Comparison of ENCODE assay signal across 8 mouse cellular contexts in the genomic region with DNA sequence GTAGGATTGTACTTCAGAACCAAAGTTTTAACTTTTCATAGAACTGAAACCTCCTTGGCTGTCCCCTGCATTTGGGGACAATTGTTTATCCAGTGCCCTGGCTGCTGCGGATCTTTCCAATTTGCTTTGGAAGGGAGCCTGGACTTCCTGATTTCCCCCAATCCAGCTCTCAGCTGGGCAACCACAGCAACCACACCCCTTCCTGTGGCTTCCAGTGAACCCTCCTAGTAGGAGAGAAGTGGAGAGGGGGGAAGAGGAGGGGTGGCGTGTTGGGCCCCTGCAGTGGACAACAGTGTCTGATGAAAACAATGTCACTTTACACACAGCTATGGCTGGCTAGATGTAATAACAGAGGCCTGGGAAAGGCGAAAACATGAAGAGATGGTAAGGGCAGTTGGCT.
DNase-seq lines count a peak whose midpoint lies in the region; ATAC-seq and TF ChIP-seq lines count a peak whose summit lies in the region.

No protein-coding gene starts in this region.

- no peak overlapping the region for H3K4me2 ChIP-seq in forebrain, postnatal 0 days (ENCODE audit: low read depth)
- H3K4me2 ChIP-seq in forebrain, embryonic 13.5 days: no peak overlapping the region
- peak overlapping the region; percentile 7; the same call in 1 of the 2 replicates for H3K4me2 ChIP-seq in intestine, embryonic 14.5 days (ENCODE audit: low read length)
- H3K4me2 ChIP-seq in liver, embryonic 13.5 days: 0 out of 2 replicates have a peak overlapping the region, but pooled peaks have one; percentile 3

- TF ChIP-seq POLR2A in olfactory bulb, adult 2 months (IDR thresholded peaks at IDR 0.05; ENCODE audit: insufficient read depth, low read depth, low read length): no peak

- no peaks in the 10 kb centered on the region for H3K9me3 ChIP-seq in forebrain, postnatal 0 days (ENCODE audit: low read length)
- no peaks in the 10 kb centered on the region for H3K9me3 ChIP-seq in forebrain, embryonic 13.5 days (replicated peaks)
- no peaks in the 10 kb centered on the region for H3K9me3 ChIP-seq in intestine, embryonic 14.5 days (ENCODE audit: control insufficient read depth, low read length)
- H3K9me3 ChIP-seq in liver, embryonic 13.5 days (replicated peaks): no peaks in the 10 kb centered on the region

- H3K4me3 ChIP-seq in forebrain, postnatal 0 days (ENCODE audit: low read depth, low read length): no peak overlapping the region
- no peak overlapping the region for H3K4me3 ChIP-seq in forebrain, embryonic 13.5 days
- H3K4me3 ChIP-seq in intestine, embryonic 14.5 days (ENCODE audit: low read depth, low read length): no peak overlapping the region
- no peak overlapping the region for H3K4me3 ChIP-seq in liver, embryonic 13.5 days (replicated peaks)
- H3K4me3 ChIP-seq in olfactory bulb, adult 2 months (ENCODE audit: insufficient read depth, low read depth, low read length): no peak overlapping the region

- WGBS in forebrain, postnatal 0 days: 37% methylated on average over 3 of the region's 3 CpGs
- 42% methylated on average over 3 of the region's 3 CpGs for WGBS in forebrain, embryonic 13.5 days
- 33% methylated on average over 3 of the region's 3 CpGs for WGBS in intestine, embryonic 14.5 days
- WGBS in liver, embryonic 13.5 days (ENCODE audit: insufficient replicate concordance): 12% methylated on average over 3 of the region's 3 CpGs
- 50% methylated on average over 3 of the region's 3 CpGs for WGBS in olfactory bulb, adult 2 months

- no peak for TF ChIP-seq CTCF in forebrain, postnatal 0 days (IDR thresholded peaks at IDR 0.05; ENCODE audit: low read depth)
- TF ChIP-seq CTCF in olfactory bulb, adult 2 months (IDR thresholded peaks at IDR 0.05; ENCODE audit: insufficient read depth, low read depth, low read length): no peak

- intact Hi-C loops in gastrocnemius, postnatal 14 days (cut with DNase I; ENCODE audit: low total_unique reads): no loop called here

- no peaks in the 10 kb centered on the region for H3K27me3 ChIP-seq in forebrain, postnatal 0 days (ENCODE audit: insufficient read depth, low read length)
- H3K27me3 ChIP-seq in forebrain, embryonic 13.5 days: no peaks in the 10 kb centered on the region
- H3K27me3 ChIP-seq in intestine, embryonic 14.5 days (replicated peaks; ENCODE audit: control insufficient read depth, insufficient read depth, low read length): no peaks in the 10 kb centered on the region
- H3K27me3 ChIP-seq in liver, embryonic 13.5 days: no peaks in the 10 kb centered on the region

- H3K36me3 ChIP-seq in forebrain, postnatal 0 days (ENCODE audit: insufficient read depth): no peaks in the 10 kb centered on the region
- no peaks in the 10 kb centered on the region for H3K36me3 ChIP-seq in forebrain, embryonic 13.5 days (ENCODE audit: poor library complexity, severe bottlenecking)
- H3K36me3 ChIP-seq in intestine, embryonic 14.5 days (ENCODE audit: control insufficient read depth, insufficient read depth, low read length): no peaks in the 10 kb centered on the region
- no peaks in the 10 kb centered on the region for H3K36me3 ChIP-seq in liver, embryonic 13.5 days

- DNase-seq in forebrain, postnatal 0 days: no peak
- DNase-seq in gastrocnemius, postnatal 14 days: peak; percentile 61
- DNase-seq in intestine, embryonic 14.5 days (ENCODE audit: low spot score): no peak
- DNase-seq in liver, embryonic 13.5 days: no peak
- DNase-seq in cerebellum, postnatal 25 days: no peak
- DNase-seq in natural killer cell, adult 2 months (ENCODE audit: low spot score in 2 of 2): no peak

- H3K4me1 ChIP-seq in forebrain, postnatal 0 days (ENCODE audit: insufficient read depth): peaks cover 12% of the 10 kb centered on the region; the same call in 1 of the 2 replicates
- peaks cover 28% of the 10 kb centered on the region for H3K4me1 ChIP-seq in forebrain, embryonic 13.5 days
- peaks cover 25% of the 10 kb centered on the region for H3K4me1 ChIP-seq in intestine, embryonic 14.5 days (replicated peaks; ENCODE audit: control insufficient read depth, insufficient read depth, low read length)
- H3K4me1 ChIP-seq in liver, embryonic 13.5 days (replicated peaks): peaks cover 91% of the 10 kb centered on the region
- peaks cover 10% of the 10 kb centered on the region for H3K4me1 ChIP-seq in olfactory bulb, adult 2 months (ENCODE audit: control insufficient read depth, insufficient read depth, low read length)

- 0 out of 2 replicates have a peak overlapping the region, but pooled peaks have one; percentile 9 for H3K27ac ChIP-seq in forebrain, postnatal 0 days (ENCODE audit: low read depth, low read length)
- no peak overlapping the region for H3K27ac ChIP-seq in forebrain, embryonic 13.5 days
- H3K27ac ChIP-seq in intestine, embryonic 14.5 days (ENCODE audit: low read depth): peak overlapping the region; percentile 79
- H3K27ac ChIP-seq in liver, embryonic 13.5 days: peak overlapping the region; percentile 59
- H3K27ac ChIP-seq in olfactory bulb, adult 2 months (ENCODE audit: insufficient read depth, low read depth, low read length): 0 out of 2 replicates have a peak overlapping the region, but pooled peaks have one; percentile 28

- H3K9ac ChIP-seq in forebrain, postnatal 0 days: no peak overlapping the region
- no peak overlapping the region for H3K9ac ChIP-seq in forebrain, embryonic 13.5 days
- no peak overlapping the region for H3K9ac ChIP-seq in intestine, embryonic 14.5 days (ENCODE audit: low read length)
- 0 out of 2 replicates have a peak overlapping the region, but pooled peaks have one; percentile 2 for H3K9ac ChIP-seq in liver, embryonic 13.5 days

- ATAC-seq in forebrain, postnatal 0 days: peak; percentile 67
- ATAC-seq in forebrain, embryonic 13.5 days: no peak
- no peak for ATAC-seq in intestine, embryonic 14.5 days (replicated peaks; ENCODE audit: low FRiP score, low TSS enrichment, low read depth)
- ATAC-seq in liver, embryonic 13.5 days (ENCODE audit: low read depth): no peak

Comparison
In these comparisons a context has a peak if more than half of its experiments do, and no peak if none do; other contexts are left out.
1. H3K4me2 ChIP-seq: peak in intestine, embryonic 14.5 days (single experiment) and liver, embryonic 13.5 days (single experiment); none in forebrain, postnatal 0 days (single experiment) and forebrain, embryonic 13.5 days (single experiment).